Mouse (Mus musculus): ENCODE data around the gene Phlda3. TPM values are rescaled to one million over a fixed set of nuclear protein-coding genes. Genes with fewer than 3 reads are reported as not detected.
A peak's percentile ranks its signal among the peaks of the same experiment; 100 is the strongest.

Phlda3 gene
- polyA plus RNA-seq, 1 experiment from 2014 or later, result 4.0 TPM

DNA sequence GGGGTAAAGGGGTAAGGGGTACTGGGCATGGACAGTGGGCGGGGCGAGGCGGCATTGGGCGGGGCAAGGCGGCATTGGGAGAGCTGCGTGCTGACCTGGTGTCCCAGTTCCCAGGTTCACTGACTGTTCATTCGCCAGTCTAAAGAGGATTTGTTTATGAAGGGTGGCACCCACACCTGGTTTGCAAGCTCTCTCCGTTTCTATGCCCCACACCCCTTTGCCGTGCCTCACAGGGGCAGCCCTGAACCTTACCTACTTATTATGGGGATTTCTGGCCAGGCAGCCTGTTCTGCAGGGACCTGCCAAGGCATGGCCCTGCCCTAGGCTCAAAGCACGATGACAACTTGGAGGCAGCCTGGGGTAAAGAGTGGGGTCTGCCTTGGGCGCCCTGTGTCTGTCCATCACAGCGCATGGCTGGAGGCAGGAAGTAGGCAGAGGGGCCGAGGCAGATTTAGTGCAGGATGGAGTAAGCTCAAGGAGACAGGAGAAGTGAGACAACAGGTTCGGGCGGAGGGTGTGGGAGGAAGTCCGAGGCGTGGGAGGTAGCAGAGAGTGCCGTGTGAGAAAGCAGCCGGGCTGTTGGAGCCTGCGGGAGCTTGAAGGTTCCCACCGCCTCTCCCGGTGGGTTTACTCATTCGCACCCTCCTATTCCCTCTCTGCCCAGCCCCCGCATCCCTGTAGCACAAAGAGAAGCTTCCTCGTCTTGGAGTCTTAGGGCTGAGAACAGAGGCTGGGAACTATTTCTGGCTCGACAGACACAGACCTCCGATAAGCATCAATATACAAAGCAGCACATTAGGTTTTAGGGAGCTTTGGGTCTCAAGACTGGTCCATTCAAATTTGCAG, 27.7 kb downstream of the Phlda3 start:
- 11% methylated on average over 24 of the region's 27 CpGs for WGBS (ENCODE audit: insufficient replicate concordance)
- H3K9ac ChIP-seq (replicated peaks), result no peak overlapping the region; the same call in 1 of the 2 replicates
- no peak for DNase-seq
- peaks cover 6% of the 10 kb centered on the region for H3K4me1 ChIP-seq (ENCODE audit: insufficient read depth)
- H3K4me3 ChIP-seq (ENCODE audit: low read depth, low read length), result peak overlapping the region; percentile 18
- TF ChIP-seq CTCF (IDR thresholded peaks at IDR 0.05; ENCODE audit: low read depth), result no peak
- no peaks in the 10 kb centered on the region for H3K36me3 ChIP-seq (replicated peaks; ENCODE audit: insufficient read depth, low read length)
- ATAC-seq, result peak; percentile 9; the same call in 1 of the 2 replicates
- H3K27me3 ChIP-seq (ENCODE audit: insufficient read depth, low read length), result peaks cover 16% of the 10 kb centered on the region
- no peaks in the 10 kb centered on the region for H3K9me3 ChIP-seq (ENCODE audit: low read length)
- H3K4me2 ChIP-seq (ENCODE audit: low read depth, low read length), result peak overlapping the region; percentile 62
- H3K27ac ChIP-seq (ENCODE audit: low read depth), result no peak overlapping the region

DNA sequence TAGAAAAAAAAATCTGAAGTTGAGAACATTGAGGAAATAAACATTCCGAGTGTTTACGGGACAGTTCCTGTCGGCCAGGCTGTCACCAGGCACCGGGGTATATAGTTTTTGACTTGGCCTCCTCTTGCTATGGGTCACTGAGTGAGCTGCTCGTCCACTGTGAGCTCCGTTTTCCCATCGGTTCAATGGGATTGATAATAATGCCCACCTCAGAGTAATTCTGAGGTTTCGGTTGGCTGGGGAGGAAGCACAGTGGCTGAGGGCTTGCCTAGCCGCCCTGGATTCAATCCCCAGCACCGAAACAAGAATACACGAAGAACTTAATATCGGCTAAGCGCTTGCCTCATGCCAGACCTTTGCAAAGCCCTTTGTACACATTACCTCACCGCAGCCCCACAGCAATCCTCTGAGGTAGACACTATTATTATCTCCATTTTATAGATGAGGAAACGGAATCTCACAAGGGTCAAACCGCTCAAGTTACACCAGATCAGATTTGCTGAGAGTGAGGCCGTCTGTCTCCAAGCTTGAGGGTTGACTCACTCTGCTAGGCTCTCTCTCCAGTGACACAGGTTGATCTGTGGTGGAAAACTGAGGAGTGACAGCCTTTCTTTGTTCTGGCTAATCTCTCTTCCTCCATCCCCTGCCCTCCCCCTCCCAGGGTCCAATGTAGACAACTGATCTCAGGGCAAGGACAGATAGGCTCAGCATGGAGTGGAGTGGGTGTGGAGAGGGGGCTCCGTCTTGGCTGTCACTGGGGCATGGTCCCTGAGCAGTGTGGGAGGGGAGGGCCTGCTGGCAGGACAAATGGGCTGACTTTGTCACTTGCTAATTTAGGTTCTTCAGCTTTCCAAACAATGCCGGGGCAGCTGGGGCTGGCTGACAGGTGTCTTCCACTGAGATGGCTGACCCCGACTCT, 28.6 kb downstream of the Phlda3 start:
- peaks cover 16% of the 10 kb centered on the region for H3K27me3 ChIP-seq (ENCODE audit: insufficient read depth, low read length)
- 17% methylated on average over 20 of the region's 20 CpGs for WGBS (ENCODE audit: insufficient replicate concordance)
- no peak overlapping the region for H3K27ac ChIP-seq (ENCODE audit: low read depth)
- H3K4me3 ChIP-seq (ENCODE audit: low read depth, low read length), result peak overlapping the region; percentile 18
- peaks cover 6% of the 10 kb centered on the region for H3K4me1 ChIP-seq (ENCODE audit: insufficient read depth)
- H3K4me2 ChIP-seq (ENCODE audit: low read depth, low read length), result peak overlapping the region; percentile 62
- H3K36me3 ChIP-seq (replicated peaks; ENCODE audit: insufficient read depth, low read length), result no peaks in the 10 kb centered on the region
- DNase-seq, result no peak
- ATAC-seq, result peak; percentile 59; the same call in 1 of the 2 replicates
- H3K9me3 ChIP-seq (ENCODE audit: low read length), result no peaks in the 10 kb centered on the region
- TF ChIP-seq EP300 (IDR thresholded peaks at IDR 0.05; ENCODE audit: low read depth), result no peak
- no peak for TF ChIP-seq CTCF (IDR thresholded peaks at IDR 0.05; ENCODE audit: low read depth)
- H3K9ac ChIP-seq (replicated peaks), result no peak overlapping the region

DNA sequence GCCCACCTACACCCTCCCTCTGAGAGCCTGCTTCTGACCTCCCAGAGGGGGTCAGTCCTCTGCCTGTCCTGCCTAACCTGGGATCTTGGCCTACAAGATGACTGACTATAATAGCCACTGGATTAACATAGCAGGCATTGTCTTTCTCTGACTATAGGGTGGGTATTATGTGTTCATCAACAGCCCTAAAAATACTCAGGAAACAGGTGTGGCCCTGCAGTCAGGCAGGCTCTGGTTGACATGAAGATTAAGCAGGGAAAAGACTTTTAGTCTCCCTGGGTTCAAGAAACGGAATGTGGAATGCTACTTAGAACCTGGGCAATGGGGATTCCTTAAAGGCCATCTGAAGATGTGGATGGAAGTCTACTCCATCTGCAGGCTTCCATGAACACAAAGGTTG, 32.6 kb downstream of the Phlda3 start:
- Histone ChIP-seq H3K27ac (ENCODE audit: low read depth) (no peak overlapping the region), H3K4me1 (ENCODE audit: insufficient read depth) (peaks cover 8% of the 10 kb centered on the region), H3K4me2 (ENCODE audit: low read depth, low read length) (no peak overlapping the region), H3K9ac (replicated peaks) (no peak overlapping the region), H3K27me3 (ENCODE audit: insufficient read depth, low read length) (peaks cover 11% of the 10 kb centered on the region), H3K36me3 (replicated peaks; ENCODE audit: insufficient read depth, low read length) (no peaks in the 10 kb centered on the region), H3K4me3 (ENCODE audit: low read depth, low read length) (no peak overlapping the region), H3K9me3 (ENCODE audit: low read length) (no peaks in the 10 kb centered on the region)
- DNase-seq (no peak), ATAC-seq (no peak)
- 80% methylated on average over 1 of the region's 1 CpGs for WGBS (ENCODE audit: insufficient replicate concordance)
- TF ChIP-seq EP300 (IDR thresholded peaks at IDR 0.05; ENCODE audit: low read depth), result no peak
- TF ChIP-seq CTCF (IDR thresholded peaks at IDR 0.05; ENCODE audit: low read depth), result no peak

- TF ChIP-seq EP300 (IDR thresholded peaks at IDR 0.05; ENCODE audit: low read depth), result no peak
- no peak for TF ChIP-seq CTCF (IDR thresholded peaks at IDR 0.05; ENCODE audit: low read depth)
- Histone ChIP-seq H3K9me3 (ENCODE audit: low read length) (no peaks in the 10 kb centered on the region), H3K27ac (ENCODE audit: low read depth) (no peak overlapping the region), H3K4me1 (ENCODE audit: insufficient read depth) (peaks cover 4% of the 10 kb centered on the region; the same call in 1 of the 2 replicates), H3K9ac (replicated peaks) (no peak overlapping the region), H3K4me3 (ENCODE audit: low read depth, low read length) (no peak overlapping the region), H3K36me3 (replicated peaks; ENCODE audit: insufficient read depth, low read length) (no peaks in the 10 kb centered on the region), H3K4me2 (ENCODE audit: low read depth, low read length) (no peak overlapping the region), H3K27me3 (ENCODE audit: insufficient read depth, low read length) (peaks cover 7% of the 10 kb centered on the region)
- ATAC-seq (no peak), DNase-seq (no peak)
- WGBS (ENCODE audit: insufficient replicate concordance), result 36% methylated on average over 8 of the region's 8 CpGs
Observed at GRCm38 (mm10) chr1:135799109-135799627, 33.2 kb downstream of the Phlda3 start.

GRCm38 (mm10) chr1:135800192-135800950, 34.5 kb downstream of the Phlda3 start:
- Histone ChIP-seq H3K4me1 (ENCODE audit: insufficient read depth) (peaks cover 4% of the 10 kb centered on the region; the same call in 1 of the 2 replicates), H3K9me3 (ENCODE audit: low read length) (no peaks in the 10 kb centered on the region), H3K4me3 (ENCODE audit: low read depth, low read length) (no peak overlapping the region), H3K4me2 (ENCODE audit: low read depth, low read length) (no peak overlapping the region), H3K36me3 (replicated peaks; ENCODE audit: insufficient read depth, low read length) (no peaks in the 10 kb centered on the region), H3K9ac (replicated peaks) (no peak overlapping the region), H3K27me3 (ENCODE audit: insufficient read depth, low read length) (peaks cover 3% of the 10 kb centered on the region; the same call in 1 of the 2 replicates), H3K27ac (ENCODE audit: low read depth) (no peak overlapping the region)
- DNase-seq, result no peak
- no peak for ATAC-seq
- TF ChIP-seq EP300 (IDR thresholded peaks at IDR 0.05; ENCODE audit: low read depth), result no peak
- 38% methylated on average over 8 of the region's 8 CpGs for WGBS (ENCODE audit: insufficient replicate concordance)
